Comparison of ENCODE assay signal across 15 mouse cellular contexts in the genomic region with DNA sequence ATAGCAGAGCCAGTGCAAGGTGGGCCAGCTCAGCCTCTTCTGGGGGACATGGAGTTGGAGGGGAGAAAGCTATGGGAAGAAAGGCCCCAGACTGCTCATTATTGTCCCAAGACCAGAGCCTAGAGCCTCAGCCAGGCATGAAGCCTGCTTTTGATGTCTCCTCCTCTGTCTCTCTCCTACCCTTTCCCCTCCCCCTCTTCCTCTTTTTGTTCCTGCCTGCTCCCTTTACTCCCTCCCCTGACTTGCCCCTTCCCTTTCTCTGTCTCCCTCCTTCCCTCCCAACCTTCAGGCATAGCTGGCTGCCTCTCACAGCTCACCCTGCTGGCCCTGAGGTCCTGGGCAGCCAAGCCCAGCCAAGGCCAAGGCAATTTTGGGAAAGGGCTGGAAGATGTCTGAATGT. TPM values are rescaled to one million over a fixed set of nuclear protein-coding genes. Genes with fewer than 3 reads are reported as not detected.
DNase-seq lines count a peak whose midpoint lies in the region; ATAC-seq and TF ChIP-seq lines count a peak whose summit lies in the region.
"Had no signal": no experiment of that assay in that cellular context is flagged by ENCODE, and none has a peak within 500 bp of the region (broad histone marks: within the 10 kb centered on the region; RNA-seq: fewer than 3 reads in every experiment).

No protein-coding gene starts in this region.

- H3K36me3 ChIP-seq in liver, embryonic 12.5 days = no peaks in the 10 kb centered on the region
- no peaks in the 10 kb centered on the region for H3K36me3 ChIP-seq in MEL (ENCODE audit: control insufficient read depth in 1 of 2, insufficient read depth in 2 of 2, low read length in 2 of 2)
- H3K36me3 ChIP-seq: forebrain, embryonic 15.5 days had no signal

- TF ChIP-seq POLR2A in MEL (IDR thresholded peaks at IDR 0.05; ENCODE audit: control insufficient read depth in 1 of 2, insufficient read depth in 1 of 2, low read depth in 1 of 2, low read length in 2 of 2, poor library complexity in 1 of 2) = no peak

- no peak for TF ChIP-seq CTCF in MEL (IDR thresholded peaks at IDR 0.05 in 2 of 3, conservative IDR thresholded peaks at IDR 0.05 in 1 of 3; ENCODE audit: control insufficient read depth in 1 of 3, insufficient read depth in 1 of 3, low read depth in 2 of 3, low read length in 3 of 3, poor library complexity in 1 of 3, severe bottlenecking in 1 of 3)

- no peak for TF ChIP-seq EP300 in MEL (IDR thresholded peaks at IDR 0.05; ENCODE audit: low read depth in 1 of 2, low read length in 2 of 2)

- no peak overlapping the region for H3K4me2 ChIP-seq in liver, embryonic 12.5 days
- H3K4me2 ChIP-seq: forebrain, embryonic 15.5 days had no signal

- ATAC-seq in liver, embryonic 12.5 days = 0 out of 2 replicates have a peak, but pooled peaks have one; percentile 17
- peak; percentile 74 for ATAC-seq in granulocyte monocyte progenitor cell, adult 5-6 weeks (replicated peaks; ENCODE audit: poor library complexity, severe bottlenecking)
- ATAC-seq: forebrain, embryonic 15.5 days; intestine, embryonic 16.5 days had no signal

- H3K4me1 ChIP-seq in liver, embryonic 12.5 days = peaks cover 23% of the 10 kb centered on the region; the same call in 1 of the 2 replicates
- no peaks in the 10 kb centered on the region for H3K4me1 ChIP-seq in MEL (ENCODE audit: control insufficient read depth in 1 of 2, insufficient read depth in 2 of 2, low read length in 2 of 2)

- no peak overlapping the region for H3K27ac ChIP-seq in liver, embryonic 12.5 days
- H3K27ac ChIP-seq in MEL (ENCODE audit: control insufficient read depth, low read depth, low read length) = no peak overlapping the region
- H3K27ac ChIP-seq: forebrain, embryonic 15.5 days had no signal

- no peaks in the 10 kb centered on the region for H3K9me3 ChIP-seq in liver, embryonic 12.5 days (replicated peaks)
- no peaks in the 10 kb centered on the region for H3K9me3 ChIP-seq in MEL (replicated peaks; ENCODE audit: insufficient read depth, low read length)
- H3K9me3 ChIP-seq: forebrain, embryonic 15.5 days had no signal

- no peak overlapping the region for H3K9ac ChIP-seq in liver, embryonic 12.5 days
- no peak overlapping the region for H3K9ac ChIP-seq in MEL (ENCODE audit: control insufficient read depth, low read depth, low read length, poor library complexity, severe bottlenecking)
- H3K9ac ChIP-seq: forebrain, embryonic 15.5 days had no signal

- no peak overlapping the region for H3K4me3 ChIP-seq in liver, embryonic 12.5 days
- H3K4me3 ChIP-seq in MEL (ENCODE audit: control insufficient read depth in 1 of 2, insufficient read depth in 1 of 2, low read depth in 2 of 2, low read length in 2 of 2) = no peak overlapping the region
- H3K4me3 ChIP-seq: forebrain, embryonic 15.5 days had no signal

- H3K79me2 ChIP-seq in MEL (ENCODE audit: control insufficient read depth, insufficient read depth, low read length, poor library complexity) = no peaks in the 10 kb centered on the region

- TF ChIP-seq RAD21 in MEL (IDR thresholded peaks at IDR 0.05; ENCODE audit: low read depth, low read length) = no peak

- DNase-seq in liver (no peak), 416B (ENCODE audit: low read depth) (peak; percentile 71), MEL (ENCODE audit: low read depth, low spot score) (peak; percentile 33)
- no peak for DNase-seq in right cerebral cortex, postnatal 25 days
- DNase-seq in heart, adult 11 months = no peak
- DNase-seq in gastrocnemius, adult 8-10 months (ENCODE audit: low spot score in 2 of 2) = no peak
- DNase-seq: adrenal gland, adult 8-10 months; cerebellum, adult 2 months; gastrocnemius, postnatal 25 days; kidney, postnatal 36 days had no signal

- H3K27me3 ChIP-seq in liver, embryonic 12.5 days (replicated peaks) = peaks cover 24% of the 10 kb centered on the region
- no peaks in the 10 kb centered on the region; a peak in 1 of 4 replicates for H3K27me3 ChIP-seq in MEL (ENCODE audit: control insufficient read depth in 1 of 2, insufficient read depth in 2 of 2, low read length in 2 of 2)
- H3K27me3 ChIP-seq: forebrain, embryonic 15.5 days had no signal

TF ChIP-seq in MEL, 35 proteins besides CTCF, POLR2A, EP300 and RAD21:
- TF ChIP-seq MYB (IDR thresholded peaks at IDR 0.05; ENCODE audit: low read depth, low read length) (no peak), MAZ (IDR thresholded peaks at IDR 0.05; ENCODE audit: low read depth, low read length) (no peak)

RNA-seq across cellular contexts. Expression of gene Cyp26b1, which starts 24.1 kb away (rescaled TPM):
- polyA plus RNA-seq in liver, embryonic 12.5 days (2016; fragmentation: Nextera tagmentation; extraction: Ambion mirVana) = 0.23 and 0.25 TPM in 2 replicates
- not detected in 2 replicates for total RNA-seq in MEL (2012; rRNA removed)
- not detected for polyA plus RNA-seq in MEL (2012; ENCODE audit: insufficient read depth in 1 of 2, insufficient read length in 2 of 2, low read depth in 1 of 2, low replicate concordance in 2 of 2, missing spikeins in 1 of 2)
- not detected in 2 replicates for total RNA-seq in granulocyte monocyte progenitor cell, adult 5-6 weeks (2014; fragmentation: Nextera tagmentation)
- total RNA-seq in granulocyte monocyte progenitor cell, adult 5-6 weeks (2017) = not detected in 2 replicates
- 10 to 100 TPM in 1 of 4 experiments, 1 to 10 TPM in 3; 1.2 to 11.2 (median 6.3) TPM for total RNA-seq in gastrocnemius, adult 8-10 months (2022)
- total RNA-seq: CH12.LX had no signal

Comparison
In these comparisons a context has a peak if more than half of its experiments do, and no peak if none do; other contexts are left out.
1. DNase-seq: peak in 416B (single experiment) and MEL (single experiment); none in liver (single experiment), right cerebral cortex, postnatal 25 days (single experiment), heart, adult 11 months (single experiment) and gastrocnemius, adult 8-10 months (0 of 2).